Mouse (Mus musculus): ENCODE results near the gene Olfr1291-ps1. TPM values are rescaled to one million over a fixed set of nuclear protein-coding genes. Genes with fewer than 3 reads are reported as not detected.

The Olfr1291-ps1 gene
- total and polyA plus RNA-seq, 2 experiments from 2014 or later, result not detected

- Histone ChIP-seq H3K4me2 (ENCODE audit: low read depth, low read length) (no peak within 1 kb of the TSS), H3K27ac (no peak within 1 kb of the TSS), H3K9me3 (ENCODE audit: low read length) (no peaks in the 10 kb centered on the region), H3K27me3 (ENCODE audit: insufficient read depth, low read length) (no peaks in the 10 kb centered on the region), H3K4me3 (ENCODE audit: low read length) (no peak within 1 kb of the TSS), H3K36me3 (ENCODE audit: insufficient read depth, low read length) (no peaks in the 10 kb centered on the region), H3K4me1 (ENCODE audit: insufficient read depth, low read length) (no peaks in the 10 kb centered on the region), H3K9ac (replicated peaks; ENCODE audit: low read length) (no peak within 1 kb of the TSS)
- no peak for TF ChIP-seq CTCF (IDR thresholded peaks at IDR 0.05; ENCODE audit: low read depth)
- no peak for DNase-seq (ENCODE audit: low spot score)
- no peak for ATAC-seq
- 53% methylated on average over 1 of the region's 1 CpGs for WGBS
These were observed 43.2 kb downstream of the Olfr1291-ps1 start, which contains the start of gene Olfr1294 for GRCm38 (mm10) chr2:111540191-111540590. Gene Olfr1294 (minus strand): TSS chr2:111540291.

Other genes with a start within 250 kb of the Olfr1291-ps1 start
- not detected in 2 replicates for gene Olfr1276, start 242.7 kb upstream of the Olfr1291-ps1 start, total RNA-seq (2014; rRNA removed)
- not detected in 2 replicates for gene Olfr1276, start 242.7 kb upstream of the Olfr1291-ps1 start, polyA plus RNA-seq (2015; fragmentation: Nextera tagmentation; extraction: Ambion mirVana)
- gene Olfr1277, start 223.1 kb upstream of the Olfr1291-ps1 start, total RNA-seq (2014; rRNA removed), result not detected in 2 replicates
- not detected in 2 replicates for gene Olfr1277, start 223.1 kb upstream of the Olfr1291-ps1 start, polyA plus RNA-seq (2015; fragmentation: Nextera tagmentation; extraction: Ambion mirVana)
- not detected in 2 replicates for gene Olfr1278, start 207.0 kb upstream of the Olfr1291-ps1 start, total RNA-seq (2014; rRNA removed)
- gene Olfr1278, start 207.0 kb upstream of the Olfr1291-ps1 start, polyA plus RNA-seq (2015; fragmentation: Nextera tagmentation; extraction: Ambion mirVana), result not detected in 2 replicates
- gene Olfr1279, start 196.5 kb upstream of the Olfr1291-ps1 start, total RNA-seq (2014; rRNA removed), result not detected in 2 replicates
- gene Olfr1279, start 196.5 kb upstream of the Olfr1291-ps1 start, polyA plus RNA-seq (2015; fragmentation: Nextera tagmentation; extraction: Ambion mirVana), result not detected in 2 replicates
- not detected in 2 replicates for gene Olfr1280, start 183.2 kb upstream of the Olfr1291-ps1 start, total RNA-seq (2014; rRNA removed)
- gene Olfr1280, start 183.2 kb upstream of the Olfr1291-ps1 start, polyA plus RNA-seq (2015; fragmentation: Nextera tagmentation; extraction: Ambion mirVana), result not detected in 2 replicates
- not detected in 2 replicates for gene Olfr1281, start 170.7 kb upstream of the Olfr1291-ps1 start, total RNA-seq (2014; rRNA removed)
- not detected in 2 replicates for gene Olfr1281, start 170.7 kb upstream of the Olfr1291-ps1 start, polyA plus RNA-seq (2015; fragmentation: Nextera tagmentation; extraction: Ambion mirVana)
- not detected in 2 replicates for gene Olfr1282, start 161.1 kb upstream of the Olfr1291-ps1 start, total RNA-seq (2014; rRNA removed)
- gene Olfr1282, start 161.1 kb upstream of the Olfr1291-ps1 start, polyA plus RNA-seq (2015; fragmentation: Nextera tagmentation; extraction: Ambion mirVana), result not detected in 2 replicates
- not detected in 2 replicates for gene Olfr1283, start 130.4 kb upstream of the Olfr1291-ps1 start, total RNA-seq (2014; rRNA removed)
- not detected in 2 replicates for gene Olfr1283, start 130.4 kb upstream of the Olfr1291-ps1 start, polyA plus RNA-seq (2015; fragmentation: Nextera tagmentation; extraction: Ambion mirVana)
- not detected in 2 replicates for gene Olfr1284, start 121.7 kb upstream of the Olfr1291-ps1 start, total RNA-seq (2014; rRNA removed)
- gene Olfr1284, start 121.7 kb upstream of the Olfr1291-ps1 start, polyA plus RNA-seq (2015; fragmentation: Nextera tagmentation; extraction: Ambion mirVana), result not detected in 2 replicates
- not detected in 2 replicates for gene Olfr1286, start 74.1 kb upstream of the Olfr1291-ps1 start, total RNA-seq (2014; rRNA removed)
- not detected in 2 replicates for gene Olfr1286, start 74.1 kb upstream of the Olfr1291-ps1 start, polyA plus RNA-seq (2015; fragmentation: Nextera tagmentation; extraction: Ambion mirVana)
- not detected in 2 replicates for gene Olfr1287, start 48.0 kb upstream of the Olfr1291-ps1 start, total RNA-seq (2014; rRNA removed)
- gene Olfr1287, start 48.0 kb upstream of the Olfr1291-ps1 start, polyA plus RNA-seq (2015; fragmentation: Nextera tagmentation; extraction: Ambion mirVana), result not detected in 2 replicates
- gene Olfr1288, start 23.1 kb upstream of the Olfr1291-ps1 start, total RNA-seq (2014; rRNA removed), result not detected in 2 replicates
- gene Olfr1288, start 23.1 kb upstream of the Olfr1291-ps1 start, polyA plus RNA-seq (2015; fragmentation: Nextera tagmentation; extraction: Ambion mirVana), result not detected in 2 replicates
- gene Olfr1289, start 16.4 kb upstream of the Olfr1291-ps1 start, total RNA-seq (2014; rRNA removed), result not detected in 2 replicates
- not detected in 2 replicates for gene Olfr1289, start 16.4 kb upstream of the Olfr1291-ps1 start, polyA plus RNA-seq (2015; fragmentation: Nextera tagmentation; extraction: Ambion mirVana)
- gene Olfr1290, start 3.4 kb upstream of the Olfr1291-ps1 start, total RNA-seq (2014; rRNA removed), result not detected in 2 replicates
- gene Olfr1290, start 3.4 kb upstream of the Olfr1291-ps1 start, polyA plus RNA-seq (2015; fragmentation: Nextera tagmentation; extraction: Ambion mirVana), result not detected in 2 replicates
- gene Olfr1293-ps, start 28.0 kb downstream of the Olfr1291-ps1 start, total RNA-seq (2014; rRNA removed), result not detected in 2 replicates
- not detected in 2 replicates for gene Olfr1293-ps, start 28.0 kb downstream of the Olfr1291-ps1 start, polyA plus RNA-seq (2015; fragmentation: Nextera tagmentation; extraction: Ambion mirVana)
- not detected in 2 replicates for gene Olfr1294, start 43.1 kb downstream of the Olfr1291-ps1 start, total RNA-seq (2014; rRNA removed)
- gene Olfr1294, start 43.1 kb downstream of the Olfr1291-ps1 start, polyA plus RNA-seq (2015; fragmentation: Nextera tagmentation; extraction: Ambion mirVana), result not detected in 2 replicates
- gene Olfr1295, start 72.5 kb downstream of the Olfr1291-ps1 start, total RNA-seq (2014; rRNA removed), result not detected in 2 replicates
- gene Olfr1295, start 72.5 kb downstream of the Olfr1291-ps1 start, polyA plus RNA-seq (2015; fragmentation: Nextera tagmentation; extraction: Ambion mirVana), result not detected in 2 replicates
- not detected in 2 replicates for gene Olfr1297, start 129.3 kb downstream of the Olfr1291-ps1 start, total RNA-seq (2014; rRNA removed)
- not detected in 2 replicates for gene Olfr1297, start 129.3 kb downstream of the Olfr1291-ps1 start, polyA plus RNA-seq (2015; fragmentation: Nextera tagmentation; extraction: Ambion mirVana)
- gene Olfr1298, start 152.0 kb downstream of the Olfr1291-ps1 start, total RNA-seq (2014; rRNA removed), result not detected in 2 replicates
- gene Olfr1298, start 152.0 kb downstream of the Olfr1291-ps1 start, polyA plus RNA-seq (2015; fragmentation: Nextera tagmentation; extraction: Ambion mirVana), result not detected in 2 replicates
- not detected in 2 replicates for gene Olfr1299, start 164.2 kb downstream of the Olfr1291-ps1 start, total RNA-seq (2014; rRNA removed)
- not detected in 2 replicates for gene Olfr1299, start 164.2 kb downstream of the Olfr1291-ps1 start, polyA plus RNA-seq (2015; fragmentation: Nextera tagmentation; extraction: Ambion mirVana)